Mouse (Mus musculus) thymus, adult 2 months (tissue): ENCODE results near the gene Cmas. TPM values are rescaled to one million over a fixed set of nuclear protein-coding genes. Genes with fewer than 3 reads are reported as not detected.
A peak's percentile ranks its signal among the peaks of the same experiment; 100 is the strongest.

Source experiments
- DNase-seq: peaks from one replicate; pipeline ENCODE4 v3.0.0; 2021
- H3K27ac ChIP-seq: fragments of 200-500 bp; 2 replicates; pipeline ENCODE4 v1.5.1; 2012; ENCODE audit warnings: low read length, control low read depth; ENCODE audit not compliant: control insufficient read depth, insufficient read depth
- H3K27me3 ChIP-seq: fragments of 200-500 bp; 2 replicates; pipeline ENCODE4 v1.6.1; 2012; ENCODE audit warnings: mild to moderate bottlenecking, low read length, moderate library complexity, mixed read lengths; ENCODE audit not compliant: control insufficient read depth, insufficient read depth
- H3K36me3 ChIP-seq: fragments of 200-500 bp; 2 replicates; pipeline ENCODE4 v1.6.1; 2012; ENCODE audit warnings: mild to moderate bottlenecking, low read length, moderate library complexity; ENCODE audit not compliant: control insufficient read depth, insufficient read depth
- H3K4me1 ChIP-seq: fragments of 200-500 bp; replicated peaks from 2 replicates; pipeline ENCODE4 v1.6.1; 2012; ENCODE audit warnings: low read length; ENCODE audit not compliant: control insufficient read depth, insufficient read depth
- H3K4me3 ChIP-seq: fragments of 200-500 bp; 2 replicates; pipeline ENCODE4 v1.5.1; 2012; ENCODE audit warnings: mild to moderate bottlenecking, low read length, control low read depth, moderate library complexity; ENCODE audit not compliant: control insufficient read depth, insufficient read depth
- CTCF ChIP-seq: fragments of 200-500 bp; IDR thresholded peaks from 2 replicates; pipeline ENCODE4 v1.5.1; 2012; ENCODE audit warnings: mild to moderate bottlenecking, control low read depth, low read length, moderate library complexity, borderline replicate concordance; ENCODE audit not compliant: control insufficient read depth, poor library complexity, insufficient read depth; ENCODE audit errors: extremely low read depth
- POLR2A ChIP-seq: fragments of 200-500 bp; IDR thresholded peaks from 2 replicates; pipeline ENCODE4 v1.6.1; 2012; ENCODE audit warnings: mild to moderate bottlenecking, low read length, control low read depth, moderate library complexity; ENCODE audit not compliant: control insufficient read depth, poor library complexity, insufficient read depth; ENCODE audit errors: extremely low read depth
- WGBS: fragments of 180-500 bp; shearing (Covaris S2); methylation state at CpG from one replicate; pipeline ENCODE4 v1.1.7; 2018; 5-methylcytosine and 5-hydroxymethylcytosine counted together
- polyA plus RNA-seq: library from polyadenylated mRNA; depleted of rRNA; stranded (reverse); fragments of >200 nt; gene quantifications from 2 replicates; pipeline ENCODE4 v1.2.3, GENCODE M21; 2012; rRNA removed

Gene Cmas
- polyA plus RNA-seq, 1 experiment: 25.5 TPM

DNA sequence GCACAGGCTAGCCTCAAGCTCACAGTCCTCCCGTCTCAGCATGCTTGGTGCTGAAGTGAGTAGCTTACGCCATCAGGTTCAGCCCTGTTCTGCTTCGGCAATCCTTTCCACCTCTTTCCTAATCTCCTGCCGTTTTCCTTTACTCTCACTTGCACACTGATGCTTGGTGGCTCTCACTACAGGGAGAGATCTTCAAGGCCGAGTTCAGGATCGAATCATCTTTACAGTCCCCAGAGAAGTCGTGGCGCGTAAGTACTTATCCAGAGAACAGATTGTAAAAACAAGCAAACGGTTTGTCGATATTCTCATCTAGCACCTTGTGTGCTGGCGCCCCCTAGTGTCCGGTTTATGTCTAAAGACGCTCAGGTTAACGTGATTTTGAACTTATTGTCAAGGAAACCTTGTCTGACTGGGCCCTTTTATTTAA, 58.0 kb downstream of the Cmas start:
- H3K27me3 ChIP-seq: no peaks in the 10 kb centered on the region
- no peaks in the 10 kb centered on the region; the same call in 1 of the 2 replicates for H3K4me1 ChIP-seq
- TF ChIP-seq POLR2A (no peak), CTCF (no peak)
- H3K36me3 ChIP-seq: no peaks in the 10 kb centered on the region
- 13% methylated on average over 15 of the region's 15 CpGs for WGBS
- peak; percentile 85 for DNase-seq
- H3K27ac ChIP-seq: no peak overlapping the region
- no peak overlapping the region for H3K4me3 ChIP-seq

DNA sequence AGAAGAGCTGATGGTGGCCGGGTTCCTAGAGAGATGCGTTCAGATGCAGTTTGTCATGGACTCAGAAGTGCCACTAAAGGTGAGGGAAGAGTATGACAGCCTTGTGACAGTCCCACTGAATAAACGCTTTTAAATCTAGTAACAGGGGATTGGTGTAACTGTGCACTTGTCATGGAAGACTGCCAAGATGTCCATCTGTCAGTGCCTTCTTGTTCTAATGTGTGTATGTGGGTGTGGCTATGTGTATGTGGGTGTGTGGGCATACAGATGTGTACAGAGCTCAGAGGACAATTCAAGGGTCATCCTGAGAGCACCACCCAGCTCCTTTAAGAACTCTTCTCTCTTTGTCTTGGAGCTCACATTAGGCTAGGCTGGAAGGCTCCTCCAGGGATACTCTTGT, 59.0 kb downstream of the Cmas start:
- Histone ChIP-seq H3K4me3 (no peak overlapping the region), H3K4me1 (no peaks in the 10 kb centered on the region; the same call in 1 of the 2 replicates), H3K27me3 (no peaks in the 10 kb centered on the region), H3K27ac (no peak overlapping the region), H3K36me3 (no peaks in the 10 kb centered on the region)
- 84% methylated on average over 3 of the region's 3 CpGs for WGBS
- DNase-seq: no peak
- TF ChIP-seq POLR2A (no peak), CTCF (no peak)

DNA sequence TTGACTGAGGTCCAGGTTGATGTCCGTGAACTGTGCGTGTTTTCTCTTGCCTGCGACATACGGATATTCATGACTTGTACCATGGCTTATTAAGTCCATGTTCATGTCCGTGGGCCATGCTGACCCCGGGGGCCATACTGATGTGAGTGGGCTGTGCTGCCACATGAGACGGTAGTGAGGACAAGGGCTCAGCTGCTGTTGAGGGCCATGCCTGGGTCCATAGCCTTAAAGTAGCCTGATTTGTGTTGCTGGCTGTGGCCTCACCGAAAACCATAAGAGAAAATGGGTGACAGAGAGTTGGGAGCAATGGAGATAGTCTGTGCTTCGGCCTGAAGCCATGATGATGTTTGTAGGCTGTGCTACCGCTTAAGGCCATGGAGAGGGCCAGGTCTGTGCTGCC, 61.8 kb downstream of the Cmas start:
- H3K27me3 ChIP-seq: no peaks in the 10 kb centered on the region
- WGBS: 98% methylated on average over 10 of the region's 10 CpGs
- no peak for DNase-seq
- no peak overlapping the region for H3K27ac ChIP-seq
- H3K36me3 ChIP-seq: no peaks in the 10 kb centered on the region
- TF ChIP-seq POLR2A: no peak
- no peak for TF ChIP-seq CTCF
- no peak overlapping the region for H3K4me3 ChIP-seq
- H3K4me1 ChIP-seq: no peaks in the 10 kb centered on the region; the same call in 1 of the 2 replicates

DNA sequence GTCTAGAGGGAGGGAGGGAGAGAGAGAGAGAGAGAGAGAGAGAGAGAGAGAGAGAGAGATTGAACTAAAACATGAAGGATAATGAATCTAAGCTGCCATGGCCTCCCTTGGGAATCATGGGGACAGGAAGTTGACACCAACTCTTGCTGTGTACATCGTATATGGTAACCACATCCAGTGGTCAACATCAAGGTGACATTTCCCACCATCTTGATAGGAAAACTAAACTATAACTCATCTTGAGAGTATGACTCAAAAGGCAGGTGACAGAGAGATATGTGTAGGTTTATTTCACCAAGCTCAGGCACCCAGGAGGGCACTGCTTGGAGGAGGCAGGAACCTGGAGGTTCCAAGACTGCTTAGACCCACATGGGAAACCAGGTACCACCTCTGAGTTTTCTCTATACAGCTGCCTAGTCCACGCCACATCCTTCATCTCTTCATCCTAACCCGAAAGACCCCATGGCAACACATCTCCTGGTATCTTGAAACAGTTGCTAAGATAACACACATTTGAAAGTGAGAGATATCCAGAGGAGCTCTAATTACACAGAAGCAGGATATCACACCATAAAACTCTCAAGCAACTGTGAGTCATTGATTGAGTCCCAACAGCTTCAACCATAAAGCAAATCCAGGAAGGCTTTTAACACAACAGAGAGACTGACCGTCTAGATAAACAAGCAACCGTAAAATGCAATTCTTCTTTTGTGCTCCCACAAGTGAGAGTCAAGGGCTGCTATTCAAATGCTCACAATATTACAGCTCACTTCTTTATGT, 66.7 kb downstream of the Cmas start:
- H3K4me1 ChIP-seq: no peaks in the 10 kb centered on the region
- H3K4me3 ChIP-seq: no peak overlapping the region
- H3K36me3 ChIP-seq: peaks cover 14% of the 10 kb centered on the region
- no peak overlapping the region for H3K27ac ChIP-seq
- H3K27me3 ChIP-seq: no peaks in the 10 kb centered on the region
- WGBS: 89% methylated on average over 5 of the region's 5 CpGs
- no peak for TF ChIP-seq POLR2A
- TF ChIP-seq CTCF: no peak
- DNase-seq: no peak

Other genes with a start within 250 kb of the Cmas start
- 394 and 525 TPM in 2 replicates for gene Ldhb, start 248.7 kb upstream of the Cmas start, polyA plus RNA-seq
- gene Kcnj8, start 185.1 kb upstream of the Cmas start, polyA plus RNA-seq: 3.1 and 3.9 TPM in 2 replicates
- gene Abcc9, start 54.4 kb upstream of the Cmas start, polyA plus RNA-seq: 1.4 and 2.9 TPM in 2 replicates
- 0.08 TPM in 1 of 2 replicates, not detected in the other for gene Sult6b2, start 47.8 kb downstream of the Cmas start, polyA plus RNA-seq
- 22.6 and 26.4 TPM in 2 replicates for gene St8sia1, start 207.8 kb downstream of the Cmas start, polyA plus RNA-seq